Mouse (Mus musculus) stomach, postnatal 0 days (tissue): Measurements from ENCODE around the gene Cfap57. TPM values are rescaled to one million over a fixed set of nuclear protein-coding genes. Genes with fewer than 3 reads are reported as not detected.
"Not testable (repeated sequence)": the region's sequence is repeated elsewhere in the genome, so short reads cannot be mapped to it uniquely, and the experiment has no call there.

ENCODE experiments used
- ATAC-seq: fragments of 200-750 bp; cut with Nextera tagmentation; 2 replicates; pipeline ENCODE4 v1.8.0; 2017; ENCODE audit not compliant: low FRiP score, low TSS enrichment
- DNase-seq: peaks from one replicate; pipeline ENCODE4 v3.0.0-alpha.2; 2016; ENCODE audit warnings: low spot score
- H3K27ac ChIP-seq: fragments of 300-500 bp; sonication (generic); replicated peaks from 2 replicates; pipeline ENCODE4 v1.5.1; 2014; ENCODE audit warnings: mild to moderate bottlenecking, control low read depth
- H3K27me3 ChIP-seq: fragments of 300-500 bp; sonication (generic); 2 replicates; pipeline ENCODE4 v1.6.1; 2014; ENCODE audit warnings: low read length; ENCODE audit not compliant: control insufficient read depth, insufficient read depth
- H3K36me3 ChIP-seq: fragments of 300-500 bp; sonication (generic); 2 replicates; pipeline ENCODE4 v1.6.1; 2014; ENCODE audit warnings: low read length, mixed read lengths; ENCODE audit not compliant: control insufficient read depth, insufficient read depth
- H3K4me1 ChIP-seq: fragments of 300-500 bp; sonication (generic); replicated peaks from 2 replicates; pipeline ENCODE4 v1.6.1; 2014; ENCODE audit warnings: antibody characterized with exemption; ENCODE audit not compliant: control insufficient read depth, insufficient read depth
- H3K4me2 ChIP-seq: fragments of 300-500 bp; sonication (generic); replicated peaks from 2 replicates; pipeline ENCODE4 v1.6.1; 2014; ENCODE audit warnings: low read depth, mild to moderate bottlenecking, control low read depth, moderate library complexity
- H3K4me3 ChIP-seq: fragments of 300-500 bp; sonication (generic); 2 replicates; pipeline ENCODE4 v1.5.1; 2014; ENCODE audit warnings: low read depth, low read length, control low read depth
- H3K9ac ChIP-seq: fragments of 300-500 bp; sonication (generic); 2 replicates; pipeline ENCODE4 v1.6.1; 2014; ENCODE audit warnings: mild to moderate bottlenecking, low read length, control low read depth, mixed read lengths
- H3K9me3 ChIP-seq: fragments of 300-500 bp; sonication (generic); 2 replicates; pipeline ENCODE4 v1.6.1; 2016; ENCODE audit warnings: low read length; ENCODE audit not compliant: control insufficient read depth
- CTCF ChIP-seq: IDR thresholded peaks from 2 replicates; pipeline ENCODE4 v1.5.1; 2016; ENCODE audit warnings: antibody characterized with exemption, low read depth, mild to moderate bottlenecking, moderate library complexity
- EP300 ChIP-seq: optimal IDR thresholded peaks from 2 replicates; pipeline ENCODE3; 2016; ENCODE audit warnings: antibody characterized with exemption
- WGBS: fragments of 180-500 bp; shearing (Covaris S2); extraction: QIAGEN DNeasy Blood & Tissue Kit; methylation state at CpG from one replicate; pipeline ENCODE4 v1.1.7; 2014; 5-methylcytosine and 5-hydroxymethylcytosine counted together
- polyA plus RNA-seq: library from polyadenylated mRNA; unstranded; fragments of >200 nt; fragmentation: Nextera tagmentation; extraction: Ambion mirVana; gene quantifications from 2 replicates; pipeline ENCODE4 v1.2.1, GENCODE M21; 2015

Gene Cfap57
- polyA plus RNA-seq, 1 experiment from 2014 or later = 1.3 TPM

- no peaks in the 10 kb centered on the region for H3K36me3 ChIP-seq
- TF ChIP-seq CTCF (no peak), EP300 (no peak)
- WGBS = 60% methylated on average over 7 of the region's 7 CpGs
- H3K4me3 ChIP-seq = no peak overlapping the region
- no peaks in the 10 kb centered on the region for H3K9me3 ChIP-seq
- ATAC-seq = no peak
- H3K9ac ChIP-seq = no peak overlapping the region
- no peaks in the 10 kb centered on the region for H3K27me3 ChIP-seq
- H3K27ac ChIP-seq = no peak overlapping the region
- no peaks in the 10 kb centered on the region for H3K4me1 ChIP-seq
- DNase-seq = no peak
- H3K4me2 ChIP-seq = no peak overlapping the region
Observed at GRCm38 (mm10) chr4:118523976-118524375, 96.6 kb downstream of the Cfap57 start.

GRCm38 (mm10) chr4:118522248-118522647, 98.3 kb downstream of the Cfap57 start:
- 75% methylated on average over 7 of the region's 7 CpGs for WGBS
- Histone ChIP-seq H3K9me3 (no peaks in the 10 kb centered on the region), H3K4me1 (no peaks in the 10 kb centered on the region), H3K27ac (no peak overlapping the region), H3K9ac (no peak overlapping the region), H3K4me2 (no peak overlapping the region), H3K36me3 (no peaks in the 10 kb centered on the region), H3K4me3 (no peak overlapping the region), H3K27me3 (no peaks in the 10 kb centered on the region)
- DNase-seq (no peak), ATAC-seq (no peak)
- TF ChIP-seq EP300 (no peak), CTCF (no peak)

- Histone ChIP-seq H3K36me3 (no peaks in the 10 kb centered on the region), H3K27me3 (no peaks in the 10 kb centered on the region), H3K9ac (no peak overlapping the region), H3K4me3 (no peak overlapping the region), H3K4me2 (no peak overlapping the region), H3K9me3 (no peaks in the 10 kb centered on the region), H3K4me1 (no peaks in the 10 kb centered on the region), H3K27ac (peak overlapping the region; percentile 84)
- no peak for TF ChIP-seq EP300
- no peak for TF ChIP-seq CTCF
- 54% methylated on average over 5 of the region's 5 CpGs for WGBS
- DNase-seq (no peak), ATAC-seq (peak; percentile 14; the same call in 1 of the 2 replicates)
Observed at GRCm38 (mm10) chr4:118518208-118518607, 102.4 kb downstream of the Cfap57 start.

- no peaks in the 10 kb centered on the region for H3K36me3 ChIP-seq
- H3K9ac ChIP-seq = no peak overlapping the region
- ATAC-seq = peak; percentile 85
- H3K9me3 ChIP-seq = no peaks in the 10 kb centered on the region
- TF ChIP-seq EP300 (no peak), CTCF (no peak)
- peak overlapping the region; percentile 84 for H3K27ac ChIP-seq
- H3K4me3 ChIP-seq = no peak overlapping the region
- WGBS = 37% methylated on average over 16 of the region's 16 CpGs
- no peaks in the 10 kb centered on the region for H3K27me3 ChIP-seq
- H3K4me1 ChIP-seq = no peaks in the 10 kb centered on the region
- DNase-seq = no peak
- 0 out of 2 replicates have a peak overlapping the region, but pooled peaks have one; percentile 11 for H3K4me2 ChIP-seq
Observed at GRCm38 (mm10) chr4:118517497-118518146, 103.0 kb downstream of the Cfap57 start.

GRCm38 (mm10) chr4:118516699-118517496, 103.7 kb downstream of the Cfap57 start:
- DNase-seq = peak; percentile 84
- peak overlapping the region; percentile 81 for H3K27ac ChIP-seq
- WGBS = 18% methylated on average over 20 of the region's 20 CpGs

GRCm38 (mm10) chr4:118509050-118509449, 111.5 kb downstream of the Cfap57 start:
- Histone ChIP-seq H3K9me3 (no peaks in the 10 kb centered on the region), H3K27ac (0 out of 2 replicates have a peak overlapping the region, but pooled peaks have one; percentile 18), H3K9ac (no peak overlapping the region), H3K36me3 (no peaks in the 10 kb centered on the region), H3K4me1 (no peaks in the 10 kb centered on the region), H3K27me3 (no peaks in the 10 kb centered on the region), H3K4me2 (no peak overlapping the region), H3K4me3 (no peak overlapping the region)
- DNase-seq (no peak), ATAC-seq (no peak)
- 29% methylated on average over 6 of the region's 6 CpGs for WGBS
- TF ChIP-seq CTCF (no peak), EP300 (peak; percentile 74)

More at GRCm38 (mm10) chr4:118516699-118517496, 103.7 kb downstream of the Cfap57 start:
- TF ChIP-seq CTCF (peak; percentile 31), EP300 (no peak)
- Histone ChIP-seq H3K36me3 (no peaks in the 10 kb centered on the region), H3K9ac (no peak overlapping the region), H3K9me3 (no peaks in the 10 kb centered on the region), H3K27me3 (no peaks in the 10 kb centered on the region), H3K4me3 (no peak overlapping the region), H3K4me2 (peak overlapping the region; percentile 11; the same call in 1 of the 2 replicates), H3K4me1 (no peaks in the 10 kb centered on the region)
- ATAC-seq = peak; percentile 83

- not testable (repeated sequence) for DNase-seq, H3K9me3 ChIP-seq, H3K4me2 ChIP-seq, H3K27me3 ChIP-seq, H3K36me3 ChIP-seq, H3K4me1 ChIP-seq, H3K4me3 ChIP-seq, H3K9ac ChIP-seq, ATAC-seq, H3K27ac ChIP-seq
- 56% methylated on average over 1 of the region's 1 CpGs for WGBS
Observed at GRCm38 (mm10) chr4:118507171-118507570, 113.4 kb downstream of the Cfap57 start.
